Mouse (Mus musculus) neural tube, embryonic 13.5 days (tissue): ENCODE data around the gene Pias1. TPM values are rescaled to one million over a fixed set of nuclear protein-coding genes. Genes with fewer than 3 reads are reported as not detected.

ENCODE experiments used
- ATAC-seq: fragments of 200-750 bp; cut with Nextera tagmentation; 2 replicates; pipeline ENCODE4 v1.8.0; 2017; ENCODE audit warnings: low read depth, mild to moderate bottlenecking, moderate TSS enrichment, moderate library complexity
- H3K27ac ChIP-seq: fragments of 300-500 bp; sonication (generic); replicated peaks from 2 replicates; pipeline ENCODE4 v1.5.1; 2015; ENCODE audit warnings: moderate library complexity, mild to moderate bottlenecking, inconsistent platforms
- H3K27me3 ChIP-seq: fragments of 300-500 bp; sonication (generic); 2 replicates; pipeline ENCODE4 v1.6.1; 2015; ENCODE audit warnings: mild to moderate bottlenecking, inconsistent platforms
- H3K36me3 ChIP-seq: fragments of 300-500 bp; sonication (generic); 2 replicates; pipeline ENCODE4 v1.6.1; 2015; ENCODE audit warnings: mild to moderate bottlenecking, inconsistent platforms
- H3K4me1 ChIP-seq: fragments of 300-500 bp; sonication (generic); replicated peaks from 2 replicates; pipeline ENCODE4 v1.6.1; 2015; ENCODE audit warnings: inconsistent platforms
- H3K4me2 ChIP-seq: fragments of 300-500 bp; sonication (generic); 2 replicates; pipeline ENCODE4 v1.6.1; 2015; ENCODE audit warnings: inconsistent platforms, mild to moderate bottlenecking, moderate library complexity
- H3K4me3 ChIP-seq: fragments of 300-500 bp; sonication (generic); 2 replicates; pipeline ENCODE4 v1.5.1; 2015; ENCODE audit warnings: mild to moderate bottlenecking, inconsistent platforms
- H3K9ac ChIP-seq: fragments of 300-500 bp; sonication (generic); 2 replicates; pipeline ENCODE4 v1.6.1; 2015; ENCODE audit warnings: moderate library complexity, mild to moderate bottlenecking, inconsistent platforms
- H3K9me3 ChIP-seq: fragments of 300-500 bp; sonication (generic); 2 replicates; pipeline ENCODE4 v1.6.1; 2016; ENCODE audit warnings: inconsistent platforms
- WGBS: fragments of 180-500 bp; shearing (Covaris S2); methylation state at CpG from one replicate; pipeline ENCODE4 v1.1.7; 2015; 5-methylcytosine and 5-hydroxymethylcytosine counted together
- polyA plus RNA-seq: library from polyadenylated mRNA; unstranded; fragments of >200 nt; fragmentation: Nextera tagmentation; extraction: Ambion mirVana; gene quantifications from 2 replicates; pipeline ENCODE4 v1.2.1, GENCODE M21; 2015

The Pias1 gene
- polyA plus RNA-seq, 1 experiment from 2014 or later = 59.3 TPM

DNA sequence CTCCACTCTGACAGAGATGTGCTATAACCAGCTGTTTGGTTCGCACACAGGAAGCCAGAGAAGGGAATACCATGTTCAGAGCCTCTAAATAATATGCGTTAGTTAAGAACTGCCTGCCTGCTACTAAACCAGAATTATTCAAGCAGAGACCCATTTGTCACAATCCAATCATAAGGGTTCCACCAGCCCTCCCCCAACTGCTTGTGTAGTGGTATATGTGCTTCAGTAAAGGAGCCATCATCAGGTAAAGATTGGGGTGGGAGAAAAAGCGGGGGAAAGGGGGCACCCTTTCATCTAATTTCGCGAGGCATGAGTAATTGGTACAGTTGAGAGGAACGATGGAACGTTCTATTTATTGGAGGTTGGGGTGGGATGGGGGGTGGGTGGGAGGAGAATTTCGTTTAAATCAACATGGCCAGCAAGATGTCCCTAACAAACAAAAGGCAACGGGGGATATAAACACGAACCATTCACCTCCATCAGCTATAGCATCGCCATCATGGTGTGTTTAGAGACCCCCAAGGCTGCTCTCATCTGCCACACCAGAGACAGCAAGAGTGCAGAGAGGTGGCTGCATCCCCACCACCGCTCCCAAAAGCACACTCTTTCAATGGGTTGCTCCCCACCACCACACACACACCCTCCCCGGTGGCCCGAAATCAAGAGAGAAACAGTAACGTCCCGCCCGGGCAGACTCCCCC is 8.1 kb downstream of the Pias1 start:
- ATAC-seq = peak; percentile 30; the same call in 1 of the 2 replicates
- H3K4me3 ChIP-seq = peak overlapping the region; percentile 96
- peak overlapping the region; percentile 80 for H3K4me2 ChIP-seq
- H3K27ac ChIP-seq = peak overlapping the region; percentile 98
- no peaks in the 10 kb centered on the region for H3K27me3 ChIP-seq
- H3K4me1 ChIP-seq = peaks cover 42% of the 10 kb centered on the region
- WGBS = 2% methylated on average over 17 of the region's 17 CpGs
- no peaks in the 10 kb centered on the region for H3K36me3 ChIP-seq
- H3K9ac ChIP-seq = peak overlapping the region; percentile 92
- no peaks in the 10 kb centered on the region for H3K9me3 ChIP-seq

DNA sequence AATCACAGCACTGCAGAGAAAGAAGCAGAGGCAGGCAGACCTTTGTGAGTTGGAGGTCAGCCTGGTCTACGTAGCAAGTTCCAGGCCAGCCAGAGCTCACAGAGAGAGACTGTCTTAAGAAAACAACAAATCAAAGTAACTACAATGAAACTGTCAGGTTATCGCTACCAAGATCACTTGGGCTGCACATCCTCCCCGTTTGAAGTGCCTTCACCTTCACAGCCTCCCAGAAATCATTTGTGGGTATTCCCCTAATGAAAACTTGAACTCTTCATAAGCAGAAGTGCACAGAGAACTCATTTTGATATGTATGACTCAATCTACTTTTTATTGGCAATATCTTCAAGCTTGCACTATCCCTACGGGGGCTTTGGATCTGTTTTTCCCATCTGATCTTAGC is 10.6 kb downstream of the Pias1 start:
- no peaks in the 10 kb centered on the region for H3K27me3 ChIP-seq
- no peak for ATAC-seq
- 33% methylated on average over 4 of the region's 4 CpGs for WGBS

DNA sequence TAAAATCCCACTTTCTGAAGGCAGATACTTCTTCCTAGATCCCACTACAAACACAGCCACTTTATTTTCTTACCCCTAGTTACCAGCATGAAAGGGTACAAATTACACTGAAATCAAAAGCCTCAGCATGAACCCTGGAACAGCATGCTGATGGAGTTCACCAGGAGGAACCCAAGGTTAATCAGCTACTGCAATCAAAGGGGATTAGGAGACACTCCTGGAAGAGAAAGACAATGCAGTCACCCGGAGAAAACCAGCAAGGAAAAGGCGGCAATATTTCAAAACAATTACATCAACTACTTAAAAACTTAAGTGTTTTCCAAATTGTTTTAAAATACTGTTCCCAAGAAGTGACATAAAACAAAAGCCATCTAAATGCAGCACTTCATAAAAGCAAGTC is 11.9 kb downstream of the Pias1 start:
- no peak for ATAC-seq
- H3K4me1 ChIP-seq = peaks cover 45% of the 10 kb centered on the region
- 20% methylated on average over 2 of the region's 2 CpGs for WGBS

More for the DNA sequence above, 10.6 kb downstream of the Pias1 start:
- Histone ChIP-seq H3K9me3 (no peaks in the 10 kb centered on the region), H3K4me3 (no peak overlapping the region), H3K9ac (no peak overlapping the region), H3K27ac (no peak overlapping the region), H3K4me1 (peaks cover 48% of the 10 kb centered on the region), H3K4me2 (no peak overlapping the region), H3K36me3 (no peaks in the 10 kb centered on the region)

DNA sequence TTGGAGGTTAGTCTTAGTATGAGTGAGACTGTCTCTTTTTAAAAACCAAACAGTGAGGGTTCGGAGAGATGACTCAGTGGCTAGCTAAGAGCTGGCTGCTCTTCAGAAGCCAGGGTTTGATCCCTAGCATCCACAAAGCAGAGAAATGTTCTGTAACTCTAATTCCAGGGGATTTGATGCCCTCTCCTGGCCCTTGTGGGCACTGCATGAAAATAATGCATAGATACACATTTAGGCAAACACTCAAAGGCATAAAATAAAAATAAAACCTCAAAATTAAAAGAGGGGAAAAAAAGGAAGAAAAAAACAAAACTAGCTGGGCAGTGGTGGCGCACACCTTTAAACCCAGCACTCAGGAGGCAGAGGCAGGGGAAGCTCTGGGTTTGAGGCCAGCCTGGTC is 13.3 kb downstream of the Pias1 start:
- Histone ChIP-seq H3K4me3 (no peak overlapping the region), H3K9ac (no peak overlapping the region), H3K4me1 (peaks cover 43% of the 10 kb centered on the region), H3K27me3 (no peaks in the 10 kb centered on the region), H3K27ac (no peak overlapping the region), H3K4me2 (no peak overlapping the region), H3K36me3 (no peaks in the 10 kb centered on the region), H3K9me3 (no peaks in the 10 kb centered on the region)
- 93% methylated on average over 2 of the region's 2 CpGs for WGBS
- ATAC-seq = no peak

More for the DNA sequence above, 11.9 kb downstream of the Pias1 start:
- Histone ChIP-seq H3K9me3 (no peaks in the 10 kb centered on the region), H3K27ac (no peak overlapping the region), H3K36me3 (no peaks in the 10 kb centered on the region), H3K4me2 (no peak overlapping the region), H3K27me3 (no peaks in the 10 kb centered on the region), H3K4me3 (no peak overlapping the region), H3K9ac (no peak overlapping the region)

DNA sequence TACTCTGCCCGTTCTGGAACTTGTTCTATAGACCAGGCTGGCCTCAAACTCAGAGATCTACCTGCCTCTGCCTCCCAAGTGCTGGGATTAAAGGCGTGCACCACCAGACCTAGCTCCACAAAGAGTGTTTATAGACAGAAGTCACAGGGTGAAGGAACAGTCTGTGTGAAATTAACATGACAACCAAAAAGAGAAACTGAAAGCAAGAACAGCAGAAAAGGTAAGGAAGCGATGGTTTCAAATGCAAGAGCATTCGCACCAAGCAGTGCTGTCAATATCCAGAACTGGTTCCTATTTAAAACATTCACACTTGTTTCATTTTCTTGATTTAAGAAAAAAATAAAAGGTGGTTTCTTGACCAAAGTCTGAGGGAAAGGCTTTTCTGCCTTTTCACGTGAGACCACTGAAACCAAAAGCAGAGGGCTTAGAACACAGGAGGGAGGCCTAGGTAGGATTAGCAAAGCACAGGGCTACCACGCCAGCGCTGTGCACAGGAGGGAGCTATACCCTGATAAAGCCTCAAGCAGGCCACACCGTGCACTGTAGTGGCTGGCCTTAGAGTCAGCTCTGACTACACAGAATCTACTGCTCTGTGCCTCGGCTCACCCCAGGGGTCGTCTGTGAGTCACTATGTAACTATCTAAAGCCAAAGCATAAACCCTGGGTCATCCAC is 15.5 kb downstream of the Pias1 start:
- H3K9ac ChIP-seq = no peak overlapping the region
- WGBS = 56% methylated on average over 10 of the region's 10 CpGs
- no peak overlapping the region for H3K4me3 ChIP-seq
- H3K36me3 ChIP-seq = no peaks in the 10 kb centered on the region
- ATAC-seq = no peak
- H3K27me3 ChIP-seq = no peaks in the 10 kb centered on the region
- no peak overlapping the region for H3K4me2 ChIP-seq
- no peaks in the 10 kb centered on the region for H3K9me3 ChIP-seq
- peaks cover 36% of the 10 kb centered on the region for H3K4me1 ChIP-seq
- H3K27ac ChIP-seq = no peak overlapping the region

DNA sequence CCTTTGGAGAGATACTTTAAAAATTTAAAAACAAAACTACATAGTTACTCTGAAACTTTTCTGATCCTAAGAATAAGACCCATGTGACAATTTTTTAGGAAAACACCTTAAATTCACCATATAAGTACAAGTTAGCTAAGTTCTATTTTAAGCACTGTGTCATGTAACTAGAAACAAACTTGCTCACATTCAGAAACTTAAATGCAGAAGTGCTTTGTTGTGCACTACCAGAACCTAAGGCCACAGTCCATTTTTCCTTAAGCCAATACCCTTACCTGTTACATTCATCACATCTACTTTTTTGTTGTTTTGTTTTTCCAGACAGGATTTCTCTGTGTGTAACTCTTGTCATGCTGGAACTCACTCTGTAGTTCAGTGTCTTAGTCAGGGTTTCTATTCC is 17.4 kb downstream of the Pias1 start:
- H3K36me3 ChIP-seq = no peaks in the 10 kb centered on the region
- no peaks in the 10 kb centered on the region for H3K27me3 ChIP-seq
- no peak overlapping the region for H3K9ac ChIP-seq
- H3K9me3 ChIP-seq = no peaks in the 10 kb centered on the region
- no peak overlapping the region for H3K4me2 ChIP-seq
- H3K27ac ChIP-seq = no peak overlapping the region
- no peak overlapping the region for H3K4me3 ChIP-seq
- no peak for ATAC-seq
- peaks cover 17% of the 10 kb centered on the region for H3K4me1 ChIP-seq

DNA sequence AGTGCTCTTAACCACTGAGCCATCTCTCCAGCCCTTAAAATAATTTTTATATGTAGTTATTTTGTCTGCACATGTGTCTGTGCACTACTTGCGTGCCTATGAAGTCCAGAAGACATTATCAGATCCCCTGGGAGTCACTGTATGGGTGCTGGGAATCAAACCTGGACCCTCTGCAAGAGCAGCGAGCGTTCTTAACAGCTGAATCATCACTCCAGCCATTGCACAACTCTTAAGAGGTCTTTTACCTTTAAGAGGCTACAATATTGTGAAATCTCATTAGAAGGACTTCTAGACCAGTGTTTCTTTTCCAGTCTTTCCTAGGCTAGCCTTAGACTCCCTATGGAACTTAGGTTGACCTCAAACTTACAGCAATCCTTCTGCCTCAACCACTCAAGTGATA is 21.7 kb downstream of the Pias1 start:
- no peaks in the 10 kb centered on the region for H3K9me3 ChIP-seq
- 95% methylated on average over 3 of the region's 3 CpGs for WGBS
- peaks cover 12% of the 10 kb centered on the region; the same call in 1 of the 2 replicates for H3K4me1 ChIP-seq
- no peaks in the 10 kb centered on the region for H3K36me3 ChIP-seq
- H3K27ac ChIP-seq = no peak overlapping the region
- no peaks in the 10 kb centered on the region for H3K27me3 ChIP-seq
- H3K4me3 ChIP-seq = no peak overlapping the region
- ATAC-seq = no peak
- H3K4me2 ChIP-seq = no peak overlapping the region
- no peak overlapping the region for H3K9ac ChIP-seq

DNA sequence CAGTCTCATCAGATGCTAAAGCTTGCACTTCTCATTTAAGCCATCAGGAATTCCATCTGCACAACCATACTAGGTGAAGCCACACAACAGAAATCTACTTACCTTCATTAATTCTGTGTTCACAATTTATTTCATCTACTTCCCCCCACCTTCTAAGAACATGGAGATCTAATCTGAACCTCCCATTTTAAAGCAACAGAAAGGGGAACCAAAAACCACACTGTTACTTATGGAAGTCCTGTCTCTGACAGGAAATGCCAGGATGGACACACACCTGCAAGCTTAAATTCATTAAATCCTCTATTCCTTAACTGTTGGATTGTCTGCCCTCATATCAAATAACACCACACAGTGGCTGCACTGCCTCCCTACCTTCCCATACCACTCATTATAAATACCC is 35.0 kb downstream of the Pias1 start:
- no peaks in the 10 kb centered on the region for H3K27me3 ChIP-seq
- no peaks in the 10 kb centered on the region for H3K9me3 ChIP-seq
- H3K27ac ChIP-seq = no peak overlapping the region
- no peaks in the 10 kb centered on the region for H3K4me1 ChIP-seq
- peaks cover 8% of the 10 kb centered on the region for H3K36me3 ChIP-seq
- H3K4me3 ChIP-seq = no peak overlapping the region
- H3K9ac ChIP-seq = no peak overlapping the region
- no peak for ATAC-seq
- H3K4me2 ChIP-seq = no peak overlapping the region

DNA sequence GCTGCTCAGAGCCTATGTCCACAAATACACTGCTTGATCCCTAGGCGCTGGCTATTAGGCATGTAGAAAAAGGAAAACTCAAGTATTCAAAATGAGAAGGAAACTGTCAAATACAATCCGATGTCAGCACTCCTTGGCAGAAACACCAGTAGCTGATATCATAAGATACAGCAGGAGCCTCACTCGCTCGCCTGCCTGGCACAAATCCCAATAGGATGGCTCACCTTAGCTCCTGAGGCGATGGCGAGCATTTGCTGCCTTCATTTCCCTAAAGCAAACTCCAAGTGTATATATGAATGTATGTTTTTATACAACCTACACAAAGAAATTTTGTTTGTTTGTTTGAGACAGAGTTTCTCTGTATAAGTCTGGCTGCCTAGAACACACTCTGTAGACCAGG is 42.4 kb downstream of the Pias1 start:
- H3K4me1 ChIP-seq = no peaks in the 10 kb centered on the region
- H3K27me3 ChIP-seq = no peaks in the 10 kb centered on the region
- H3K4me3 ChIP-seq = no peak overlapping the region
- no peaks in the 10 kb centered on the region for H3K9me3 ChIP-seq
- H3K27ac ChIP-seq = no peak overlapping the region
- no peaks in the 10 kb centered on the region for H3K36me3 ChIP-seq
- no peak overlapping the region for H3K4me2 ChIP-seq
- no peak overlapping the region for H3K9ac ChIP-seq
- no peak for ATAC-seq
- 95% methylated on average over 6 of the region's 6 CpGs for WGBS

DNA sequence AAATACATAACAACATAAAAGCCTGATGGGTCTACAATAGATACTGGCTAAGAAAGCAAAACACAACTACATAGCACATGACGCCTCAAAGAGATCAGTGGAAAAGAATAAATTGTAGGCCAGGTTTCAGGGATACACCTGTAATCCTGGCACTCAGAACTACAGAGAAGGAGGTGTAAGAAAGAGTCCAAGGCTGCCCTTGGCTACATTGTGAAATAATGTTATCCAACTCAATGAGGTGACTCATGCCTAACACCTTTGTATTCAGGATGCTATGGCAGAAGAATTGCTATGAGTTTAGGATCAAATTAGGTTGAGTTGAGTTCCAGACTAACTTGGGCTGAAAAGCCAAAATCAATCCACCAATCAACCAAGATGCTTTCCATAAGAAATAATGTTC is 43.7 kb downstream of the Pias1 start:
- Histone ChIP-seq H3K9ac (no peak overlapping the region), H3K4me2 (no peak overlapping the region), H3K36me3 (no peaks in the 10 kb centered on the region), H3K27me3 (no peaks in the 10 kb centered on the region), H3K9me3 (no peaks in the 10 kb centered on the region), H3K4me1 (no peaks in the 10 kb centered on the region), H3K4me3 (no peak overlapping the region), H3K27ac (no peak overlapping the region)
- WGBS = 92% methylated on average over 1 of the region's 1 CpGs
- no peak for ATAC-seq

DNA sequence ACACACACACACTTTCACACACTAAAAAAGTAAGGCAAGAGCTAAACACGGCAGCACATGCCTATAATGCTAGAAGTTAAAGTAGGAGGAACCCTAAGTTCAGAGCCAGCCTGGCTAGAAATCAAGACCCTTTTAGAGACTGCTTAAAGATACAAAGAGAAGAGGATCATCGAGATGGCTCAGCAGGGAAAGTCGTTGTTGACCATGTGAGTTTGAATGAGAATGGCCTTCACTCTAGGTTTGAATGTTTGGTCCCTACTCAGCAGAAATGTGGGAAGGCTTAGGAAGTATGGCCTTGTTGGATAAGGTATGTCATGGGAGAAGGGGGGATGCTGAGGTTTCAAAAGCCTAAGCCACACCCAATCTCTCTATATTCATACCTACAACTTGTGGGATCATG is 46.8 kb downstream of the Pias1 start:
- H3K4me1 ChIP-seq = no peaks in the 10 kb centered on the region; the same call in 1 of the 2 replicates
- H3K4me2 ChIP-seq = no peak overlapping the region
- no peak overlapping the region for H3K9ac ChIP-seq
- no peaks in the 10 kb centered on the region for H3K9me3 ChIP-seq
- H3K27ac ChIP-seq = no peak overlapping the region
- H3K27me3 ChIP-seq = no peaks in the 10 kb centered on the region
- 82% methylated on average over 3 of the region's 3 CpGs for WGBS
- no peaks in the 10 kb centered on the region for H3K36me3 ChIP-seq
- no peak overlapping the region for H3K4me3 ChIP-seq
- ATAC-seq = no peak

DNA sequence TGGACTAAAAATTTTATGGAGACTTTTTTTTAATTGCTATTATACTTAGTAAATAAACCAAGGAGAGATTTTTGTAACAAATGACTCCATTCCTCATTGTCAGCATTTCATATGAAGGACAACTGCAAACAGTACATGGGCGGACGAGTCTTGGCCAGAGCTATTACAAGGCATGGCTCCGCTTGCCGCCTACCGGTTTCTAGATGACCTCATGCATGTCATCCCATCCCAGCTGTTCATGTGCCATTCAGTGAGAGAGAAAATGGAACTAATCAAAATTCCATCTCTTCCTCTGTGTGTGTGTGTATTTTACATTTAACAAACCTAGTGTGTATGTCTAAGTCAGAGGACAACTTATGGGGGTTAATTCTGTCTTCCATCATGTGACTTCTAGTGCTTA is 51.9 kb downstream of the Pias1 start:
- Histone ChIP-seq H3K27me3 (no peaks in the 10 kb centered on the region), H3K4me1 (peaks cover 6% of the 10 kb centered on the region; the same call in 1 of the 2 replicates), H3K27ac (no peak overlapping the region), H3K4me3 (no peak overlapping the region), H3K9me3 (no peaks in the 10 kb centered on the region), H3K4me2 (no peak overlapping the region), H3K36me3 (no peaks in the 10 kb centered on the region), H3K9ac (no peak overlapping the region)
- 75% methylated on average over 5 of the region's 5 CpGs for WGBS
- ATAC-seq = no peak
